Mouse (Mus musculus): ENCODE results near the gene Olfr898. TPM values are rescaled to one million over a fixed set of nuclear protein-coding genes. Genes with fewer than 3 reads are reported as not detected.

Olfr898 gene
- not detected in 2 replicates for polyA plus RNA-seq (2015; fragmentation: Nextera tagmentation; extraction: Ambion mirVana)

- WGBS = 92% methylated on average over 4 of the region's 4 CpGs
- no peaks in the 10 kb centered on the region for H3K36me3 ChIP-seq
- no peaks in the 10 kb centered on the region for H3K27me3 ChIP-seq
- no peak within 1 kb of the TSS for H3K9ac ChIP-seq
- H3K9me3 ChIP-seq (replicated peaks) = no peaks in the 10 kb centered on the region
- ATAC-seq (ENCODE audit: insufficient number of reproducible peaks, low FRiP score, low TSS enrichment, low read depth) = no peak
- H3K4me2 ChIP-seq (replicated peaks) = no peak within 1 kb of the TSS
- H3K4me1 ChIP-seq = no peaks in the 10 kb centered on the region
- no peak within 1 kb of the TSS for H3K4me3 ChIP-seq (replicated peaks)
- no peak within 1 kb of the TSS for H3K27ac ChIP-seq (replicated peaks)
These were observed at the start of gene Olfr898 for GRCm38 (mm10) chr9:38348111-38348510. Gene Olfr898 (plus strand): TSS chr9:38348411.

- Histone ChIP-seq H3K4me1 (no peaks in the 10 kb centered on the region), H3K4me2 (replicated peaks) (no peak within 1 kb of the TSS), H3K4me3 (replicated peaks) (no peak within 1 kb of the TSS), H3K36me3 (no peaks in the 10 kb centered on the region), H3K9ac (no peak within 1 kb of the TSS), H3K27me3 (no peaks in the 10 kb centered on the region), H3K27ac (replicated peaks) (no peak within 1 kb of the TSS), H3K9me3 (replicated peaks) (no peaks in the 10 kb centered on the region)
- ATAC-seq (ENCODE audit: insufficient number of reproducible peaks, low FRiP score, low TSS enrichment, low read depth) = no peak
- WGBS = 66% methylated on average over 3 of the region's 3 CpGs
These were observed 19.5 kb upstream of the Olfr898 start, which contains the start of gene Olfr25 for GRCm38 (mm10) chr9:38328760-38329159. Gene Olfr25 (plus strand): TSS chr9:38329060.

- no peaks in the 10 kb centered on the region for H3K9me3 ChIP-seq (replicated peaks)
- no peaks in the 10 kb centered on the region for H3K27me3 ChIP-seq
- H3K4me2 ChIP-seq (replicated peaks) = no peak within 1 kb of the TSS
- H3K4me3 ChIP-seq (replicated peaks) = no peak within 1 kb of the TSS
- H3K9ac ChIP-seq = no peak within 1 kb of the TSS
- no peak within 1 kb of the TSS for H3K27ac ChIP-seq (replicated peaks)
- WGBS = 82% methylated on average over 2 of the region's 2 CpGs
- H3K4me1 ChIP-seq = no peaks in the 10 kb centered on the region
- ATAC-seq (ENCODE audit: insufficient number of reproducible peaks, low FRiP score, low TSS enrichment, low read depth) = no peak
- no peaks in the 10 kb centered on the region for H3K36me3 ChIP-seq
These were observed 18.4 kb downstream of the Olfr898 start, which contains the start of gene Olfr250 for GRCm38 (mm10) chr9:38366596-38366995. Gene Olfr250 (plus strand): TSS chr9:38366896.

- Histone ChIP-seq H3K4me2 (replicated peaks) (no peak within 1 kb of the TSS), H3K4me1 (no peaks in the 10 kb centered on the region), H3K27me3 (no peaks in the 10 kb centered on the region), H3K4me3 (replicated peaks) (no peak within 1 kb of the TSS), H3K9ac (no peak within 1 kb of the TSS), H3K27ac (replicated peaks) (no peak within 1 kb of the TSS), H3K36me3 (no peaks in the 10 kb centered on the region), H3K9me3 (replicated peaks) (no peaks in the 10 kb centered on the region)
- 58% methylated on average over 2 of the region's 2 CpGs for WGBS
- ATAC-seq (ENCODE audit: insufficient number of reproducible peaks, low FRiP score, low TSS enrichment, low read depth) = no peak
These were observed 28.6 kb downstream of the Olfr898 start, which contains the start of gene Olfr251 for GRCm38 (mm10) chr9:38376786-38377185. Gene Olfr251 (plus strand): TSS chr9:38377086.

- ATAC-seq (ENCODE audit: insufficient number of reproducible peaks, low FRiP score, low TSS enrichment, low read depth) = no peak
- no peaks in the 10 kb centered on the region for H3K36me3 ChIP-seq
- H3K27me3 ChIP-seq = no peaks in the 10 kb centered on the region
- H3K4me1 ChIP-seq = no peaks in the 10 kb centered on the region
- no peaks in the 10 kb centered on the region for H3K9me3 ChIP-seq (replicated peaks)
- H3K27ac ChIP-seq (replicated peaks) = no peak within 1 kb of the TSS
- 70% methylated on average over 1 of the region's 1 CpGs for WGBS
- no peak within 1 kb of the TSS for H3K9ac ChIP-seq
- no peak within 1 kb of the TSS for H3K4me2 ChIP-seq (replicated peaks)
- no peak within 1 kb of the TSS for H3K4me3 ChIP-seq (replicated peaks)
These were observed 53.2 kb downstream of the Olfr898 start, which contains the start of gene Olfr147 for GRCm38 (mm10) chr9:38401398-38401797. Gene Olfr147 (plus strand): TSS chr9:38401698.

Other genes starting within 250 kb of the Olfr898 start
- gene Olfr888, start 240.3 kb upstream of the Olfr898 start, polyA plus RNA-seq (2015; fragmentation: Nextera tagmentation; extraction: Ambion mirVana) = not detected in 2 replicates
- gene Olfr889, start 233.2 kb upstream of the Olfr898 start, polyA plus RNA-seq (2015; fragmentation: Nextera tagmentation; extraction: Ambion mirVana) = 0.12 TPM in 2 replicates
- gene Olfr890, start 205.9 kb upstream of the Olfr898 start, polyA plus RNA-seq (2015; fragmentation: Nextera tagmentation; extraction: Ambion mirVana) = 0.05 TPM in 1 of 2 replicates, not detected in the other
- gene Olfr891, start 167.6 kb upstream of the Olfr898 start, polyA plus RNA-seq (2015; fragmentation: Nextera tagmentation; extraction: Ambion mirVana) = not detected in 2 replicates
- gene Olfr893, start 140.0 kb upstream of the Olfr898 start, polyA plus RNA-seq (2015; fragmentation: Nextera tagmentation; extraction: Ambion mirVana) = 0.16 TPM in 1 of 2 replicates, not detected in the other
- gene Olfr894, start 130.4 kb upstream of the Olfr898 start, polyA plus RNA-seq (2015; fragmentation: Nextera tagmentation; extraction: Ambion mirVana) = not detected in 2 replicates
- gene Olfr143, start 95.6 kb upstream of the Olfr898 start, polyA plus RNA-seq (2015; fragmentation: Nextera tagmentation; extraction: Ambion mirVana) = not detected in 2 replicates
- gene Olfr895, start 80.6 kb upstream of the Olfr898 start, polyA plus RNA-seq (2015; fragmentation: Nextera tagmentation; extraction: Ambion mirVana) = not detected in 2 replicates
- not detected in 2 replicates for gene Olfr896-ps1, start 57.3 kb upstream of the Olfr898 start, polyA plus RNA-seq (2015; fragmentation: Nextera tagmentation; extraction: Ambion mirVana)
- gene Olfr25, start 19.4 kb upstream of the Olfr898 start, polyA plus RNA-seq (2015; fragmentation: Nextera tagmentation; extraction: Ambion mirVana) = 0.20 TPM in 1 of 2 replicates, not detected in the other
- gene Olfr250, start 18.5 kb downstream of the Olfr898 start, polyA plus RNA-seq (2015; fragmentation: Nextera tagmentation; extraction: Ambion mirVana) = 0.11 and 0.20 TPM in 2 replicates
- not detected in 2 replicates for gene Olfr251, start 28.7 kb downstream of the Olfr898 start, polyA plus RNA-seq (2015; fragmentation: Nextera tagmentation; extraction: Ambion mirVana)
- not detected in 2 replicates for gene Olfr147, start 53.3 kb downstream of the Olfr898 start, polyA plus RNA-seq (2015; fragmentation: Nextera tagmentation; extraction: Ambion mirVana)
- not detected in 2 replicates for gene Olfr901, start 81.0 kb downstream of the Olfr898 start, polyA plus RNA-seq (2015; fragmentation: Nextera tagmentation; extraction: Ambion mirVana)
- gene Olfr902, start 99.2 kb downstream of the Olfr898 start, polyA plus RNA-seq (2015; fragmentation: Nextera tagmentation; extraction: Ambion mirVana) = not detected in 2 replicates
- gene Olfr904, start 114.7 kb downstream of the Olfr898 start, polyA plus RNA-seq (2015; fragmentation: Nextera tagmentation; extraction: Ambion mirVana) = not detected in 2 replicates
- gene Olfr905, start 122.7 kb downstream of the Olfr898 start, polyA plus RNA-seq (2015; fragmentation: Nextera tagmentation; extraction: Ambion mirVana) = 0.05 TPM in 1 of 2 replicates, not detected in the other
- not detected in 2 replicates for gene Olfr906, start 138.7 kb downstream of the Olfr898 start, polyA plus RNA-seq (2015; fragmentation: Nextera tagmentation; extraction: Ambion mirVana)
- not detected in 2 replicates for gene Olfr907, start 147.4 kb downstream of the Olfr898 start, polyA plus RNA-seq (2015; fragmentation: Nextera tagmentation; extraction: Ambion mirVana)
- not detected in 2 replicates for gene Olfr911-ps1, start 173.2 kb downstream of the Olfr898 start, polyA plus RNA-seq (2015; fragmentation: Nextera tagmentation; extraction: Ambion mirVana)
- 0.11 TPM in 1 of 2 replicates, not detected in the other for gene Olfr910, start 189.4 kb downstream of the Olfr898 start, polyA plus RNA-seq (2015; fragmentation: Nextera tagmentation; extraction: Ambion mirVana)
- gene Olfr912, start 231.8 kb downstream of the Olfr898 start, polyA plus RNA-seq (2015; fragmentation: Nextera tagmentation; extraction: Ambion mirVana) = not detected in 2 replicates
- gene Olfr913, start 244.3 kb downstream of the Olfr898 start, polyA plus RNA-seq (2015; fragmentation: Nextera tagmentation; extraction: Ambion mirVana) = not detected in 2 replicates

All from embryonic facial prominence, embryonic 15.5 days (tissue).